Mouse (Mus musculus): ENCODE data around the gene Tmem33.

DNA sequence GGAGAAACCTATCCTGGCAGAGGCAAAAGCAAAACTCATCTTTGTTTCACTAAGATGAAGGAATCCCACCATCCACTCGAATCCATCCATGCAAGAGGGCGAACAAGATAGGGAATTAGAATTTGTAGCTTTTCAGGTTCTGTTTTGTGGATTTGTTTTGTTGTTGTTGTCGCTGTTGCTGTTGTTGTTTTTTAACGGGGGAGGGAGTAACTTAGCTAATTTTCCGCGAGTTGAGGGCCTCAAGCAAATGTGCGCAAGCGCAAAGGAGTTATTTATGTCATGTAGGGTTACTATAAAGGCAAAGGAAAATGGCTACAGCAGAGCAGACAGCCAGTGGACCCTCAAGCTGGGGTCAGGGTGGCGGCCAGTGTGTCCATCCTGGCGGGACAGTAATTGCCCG lies 33.1 kb upstream of the Tmem33 start:
- TF ChIP-seq CTCF (IDR thresholded peaks at IDR 0.05; ENCODE audit: insufficient read depth, low read length) (no peak), POLR2A (IDR thresholded peaks at IDR 0.05; ENCODE audit: borderline replicate concordance, extremely low read depth, low read depth, low read length) (no peak)
